Mouse (Mus musculus) brown adipose tissue, adult 24 weeks (tissue): ENCODE data around the gene Znrf1. TPM values are rescaled to one million over a fixed set of nuclear protein-coding genes. Genes with fewer than 3 reads are reported as not detected.

ENCODE experiments used
- polyA plus RNA-seq: library from polyadenylated mRNA; stranded (reverse); fragments of >200 nt; gene quantifications from 2 replicates; pipeline ENCODE4 v1.2.4, GENCODE M21; 2012; ENCODE audit not compliant: missing spikeins, insufficient read depth, insufficient read length

The Znrf1 gene
- polyA plus RNA-seq, 1 experiment, result 17.6 TPM

Other genes with a start within 250 kb of the Znrf1 start
- gene Rfwd3, start 235.9 kb upstream of the Znrf1 start, polyA plus RNA-seq, result 7.0 and 9.1 TPM in 2 replicates
- gene Mlkl, start 197.9 kb upstream of the Znrf1 start, polyA plus RNA-seq, result 2.7 and 2.8 TPM in 2 replicates
- 1.0 TPM in 1 of 2 replicates, not detected in the other for gene Fa2h, start 142.3 kb upstream of the Znrf1 start, polyA plus RNA-seq
- 4.5 and 4.6 TPM in 2 replicates for gene Wdr59, start 14.0 kb upstream of the Znrf1 start, polyA plus RNA-seq
- 84.9 and 93.8 TPM in 2 replicates for gene Ldhd, start 94.3 kb downstream of the Znrf1 start, polyA plus RNA-seq
- gene Zfp1, start 107.3 kb downstream of the Znrf1 start, polyA plus RNA-seq, result 5.3 and 6.8 TPM in 2 replicates
- not detected in 2 replicates for gene Ctrb1, start 154.9 kb downstream of the Znrf1 start, polyA plus RNA-seq
- 6.5 and 8.7 TPM in 2 replicates for gene Bcar1, start 207.7 kb downstream of the Znrf1 start, polyA plus RNA-seq